Comparison of ENCODE assay signal across 8 mouse cellular contexts in the genomic region with DNA sequence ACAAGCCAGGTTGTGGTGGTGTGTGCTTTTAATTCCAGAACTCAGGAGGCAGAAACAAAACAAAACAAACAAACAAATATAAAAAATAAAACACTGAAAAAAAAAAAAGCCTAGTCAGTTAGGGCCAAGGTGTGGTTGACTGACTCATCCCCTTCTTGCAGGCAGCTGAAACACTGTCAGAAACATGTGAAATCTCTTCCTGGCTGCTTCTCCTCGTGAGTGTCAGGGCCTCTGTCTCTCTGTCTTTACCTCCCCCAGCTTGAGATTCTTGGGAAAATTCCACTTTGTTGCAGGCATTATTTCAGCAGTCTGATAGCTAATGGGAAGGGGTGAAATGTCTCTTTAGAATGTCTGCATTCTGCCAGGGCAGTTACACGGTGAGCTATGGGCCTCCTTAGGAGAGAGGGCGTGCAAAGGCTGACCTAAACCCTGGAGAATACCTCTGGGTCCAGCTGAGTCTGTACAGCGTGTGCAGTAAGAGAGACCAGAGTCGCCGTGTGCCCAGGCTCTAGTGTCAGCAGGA. TPM values are rescaled to one million over a fixed set of nuclear protein-coding genes. Genes with fewer than 3 reads are reported as not detected.
DNase-seq lines count a peak whose midpoint lies in the region; ATAC-seq and TF ChIP-seq lines count a peak whose summit lies in the region.

No protein-coding gene starts in this region.

- H3K9ac ChIP-seq in lung, embryonic 16.5 days (ENCODE audit: low read length), result peak overlapping the region; percentile 79
- H3K9ac ChIP-seq in hindbrain, embryonic 16.5 days (ENCODE audit: low read depth, low read length), result peak overlapping the region; percentile 70
- H3K9ac ChIP-seq in neural tube, embryonic 12.5 days, result peak overlapping the region; percentile 61

- H3K27ac ChIP-seq in lung, embryonic 16.5 days (ENCODE audit: low read length), result peak overlapping the region; percentile 94
- H3K27ac ChIP-seq in cortical plate, adult 2 months (ENCODE audit: insufficient read depth, low read length), result peak overlapping the region; percentile 69
- peak overlapping the region; percentile 90 for H3K27ac ChIP-seq in hindbrain, embryonic 16.5 days (ENCODE audit: low read depth, low read length)
- peak overlapping the region; percentile 88 for H3K27ac ChIP-seq in neural tube, embryonic 12.5 days

- peak overlapping the region; percentile 42 for H3K4me3 ChIP-seq in lung, embryonic 16.5 days (ENCODE audit: low read length)
- H3K4me3 ChIP-seq in cortical plate, adult 2 months (ENCODE audit: insufficient read depth, low read length), result peak overlapping the region; percentile 0; the same call in 1 of the 2 replicates
- H3K4me3 ChIP-seq in hindbrain, embryonic 16.5 days (ENCODE audit: low read length), result peak overlapping the region; percentile 35
- H3K4me3 ChIP-seq in neural tube, embryonic 12.5 days, result peak overlapping the region; percentile 19

- TF ChIP-seq CTCF in cortical plate, adult 2 months (IDR thresholded peaks at IDR 0.05; ENCODE audit: extremely low read depth, insufficient read depth, low read length), result no peak

- peak overlapping the region; percentile 57 for H3K4me2 ChIP-seq in lung, embryonic 16.5 days (ENCODE audit: low read depth, low read length)
- peak overlapping the region; percentile 74 for H3K4me2 ChIP-seq in hindbrain, embryonic 16.5 days (ENCODE audit: low read length)
- H3K4me2 ChIP-seq in neural tube, embryonic 12.5 days (replicated peaks), result peak overlapping the region; percentile 80

- no peaks in the 10 kb centered on the region for H3K9me3 ChIP-seq in lung, embryonic 16.5 days (ENCODE audit: control insufficient read depth, low read length)
- no peaks in the 10 kb centered on the region for H3K9me3 ChIP-seq in hindbrain, embryonic 16.5 days (ENCODE audit: control insufficient read depth, low read length)
- H3K9me3 ChIP-seq in neural tube, embryonic 12.5 days, result no peaks in the 10 kb centered on the region

- no peak for TF ChIP-seq POLR2A in cortical plate, adult 2 months (IDR thresholded peaks at IDR 0.05; ENCODE audit: extremely low read depth, insufficient read depth, low read length)

- no peaks in the 10 kb centered on the region for H3K27me3 ChIP-seq in lung, embryonic 16.5 days (ENCODE audit: control insufficient read depth, insufficient read depth, low read depth, low read length)
- no peaks in the 10 kb centered on the region for H3K27me3 ChIP-seq in hindbrain, embryonic 16.5 days (replicated peaks; ENCODE audit: control insufficient read depth, insufficient read depth, low read length)
- H3K27me3 ChIP-seq in neural tube, embryonic 12.5 days (replicated peaks), result no peaks in the 10 kb centered on the region

- no peak for DNase-seq in lung, postnatal 4 days
- no peak for DNase-seq in cerebellum, adult 8-10 months
- DNase-seq in adrenal gland, postnatal 14 days, result no peak
- no peak for DNase-seq in cerebellum, adult 11 months

- no peaks in the 10 kb centered on the region for H3K36me3 ChIP-seq in lung, embryonic 16.5 days (ENCODE audit: control insufficient read depth, insufficient read depth, low read length)
- H3K36me3 ChIP-seq in hindbrain, embryonic 16.5 days (ENCODE audit: control insufficient read depth, insufficient read depth, low read length), result peaks cover 8% of the 10 kb centered on the region; the same call in 1 of the 2 replicates
- H3K36me3 ChIP-seq in neural tube, embryonic 12.5 days, result peaks cover 11% of the 10 kb centered on the region

- 3% methylated on average over 6 of the region's 6 CpGs for WGBS in lung, embryonic 16.5 days
- 3% methylated on average over 6 of the region's 6 CpGs for WGBS in hindbrain, embryonic 16.5 days
- 4% methylated on average over 6 of the region's 6 CpGs for WGBS in neural tube, embryonic 12.5 days

- peaks cover 17% of the 10 kb centered on the region for H3K4me1 ChIP-seq in lung, embryonic 16.5 days (replicated peaks; ENCODE audit: control insufficient read depth, insufficient read depth, low read length)
- peaks cover 2% of the 10 kb centered on the region; the same call in 1 of the 2 replicates for H3K4me1 ChIP-seq in cortical plate, adult 2 months (ENCODE audit: control insufficient read depth, insufficient read depth, low read length)
- H3K4me1 ChIP-seq in hindbrain, embryonic 16.5 days (ENCODE audit: control insufficient read depth, insufficient read depth, low read depth, low read length), result peaks cover 26% of the 10 kb centered on the region
- H3K4me1 ChIP-seq in neural tube, embryonic 12.5 days, result peaks cover 26% of the 10 kb centered on the region

- peak; percentile 22; the same call in 1 of the 2 replicates for ATAC-seq in lung, embryonic 16.5 days (ENCODE audit: low read depth)
- 0 out of 2 replicates have a peak, but pooled peaks have one; percentile 16 for ATAC-seq in hindbrain, embryonic 16.5 days
- ATAC-seq in neural tube, embryonic 12.5 days (ENCODE audit: low FRiP score, low read depth), result peak; percentile 61

RNA-seq across cellular contexts. Expression of a gene that starts 2.8 kb away (rescaled TPM):
- 348 and 364 TPM in 2 replicates for polyA plus RNA-seq in lung, embryonic 16.5 days (2015; fragmentation: Nextera tagmentation; extraction: Ambion mirVana)
- 120 and 123 TPM in 2 replicates for polyA plus RNA-seq in cortical plate, adult 2 months (2012; rRNA removed)
- polyA plus RNA-seq in hindbrain, embryonic 16.5 days (2015; fragmentation: Nextera tagmentation; extraction: Ambion mirVana), result 203 and 237 TPM in 2 replicates
- 369 and 375 TPM in 2 replicates for polyA plus RNA-seq in neural tube, embryonic 12.5 days (2016; fragmentation: Nextera tagmentation; extraction: Ambion mirVana)
- total RNA-seq in adrenal gland, postnatal 14 days (2021), result 253 and 279 TPM in 2 replicates

RNA-seq across cellular contexts. Expression of a gene that starts 3.1 kb away (rescaled TPM):
- polyA plus RNA-seq in lung, embryonic 16.5 days (2015; fragmentation: Nextera tagmentation; extraction: Ambion mirVana), result 16.7 and 16.9 TPM in 2 replicates
- polyA plus RNA-seq in cortical plate, adult 2 months (2012; rRNA removed), result 16.4 and 17.3 TPM in 2 replicates
- 24.4 and 26.3 TPM in 2 replicates for polyA plus RNA-seq in hindbrain, embryonic 16.5 days (2015; fragmentation: Nextera tagmentation; extraction: Ambion mirVana)
- 20.6 and 21.2 TPM in 2 replicates for polyA plus RNA-seq in neural tube, embryonic 12.5 days (2016; fragmentation: Nextera tagmentation; extraction: Ambion mirVana)
- total RNA-seq in adrenal gland, postnatal 14 days (2021), result 20.1 and 29.6 TPM in 2 replicates

RNA-seq across cellular contexts. Expression of a gene that starts 25.1 kb away (rescaled TPM):
- 46.5 and 47.1 TPM in 2 replicates for polyA plus RNA-seq in lung, embryonic 16.5 days (2015; fragmentation: Nextera tagmentation; extraction: Ambion mirVana)
- polyA plus RNA-seq in cortical plate, adult 2 months (2012; rRNA removed), result 19.1 and 20.1 TPM in 2 replicates
- polyA plus RNA-seq in hindbrain, embryonic 16.5 days (2015; fragmentation: Nextera tagmentation; extraction: Ambion mirVana), result 36.2 and 41.4 TPM in 2 replicates
- polyA plus RNA-seq in neural tube, embryonic 12.5 days (2016; fragmentation: Nextera tagmentation; extraction: Ambion mirVana), result 41.6 and 42.9 TPM in 2 replicates
- 9.2 and 11.2 TPM in 2 replicates for total RNA-seq in adrenal gland, postnatal 14 days (2021)

RNA-seq across cellular contexts. Expression of a gene that starts 25.3 kb away (rescaled TPM):
- polyA plus RNA-seq in lung, embryonic 16.5 days (2015; fragmentation: Nextera tagmentation; extraction: Ambion mirVana), result 23.6 and 25.2 TPM in 2 replicates
- polyA plus RNA-seq in cortical plate, adult 2 months (2012; rRNA removed), result 15.1 and 15.5 TPM in 2 replicates
- 22.1 and 22.4 TPM in 2 replicates for polyA plus RNA-seq in hindbrain, embryonic 16.5 days (2015; fragmentation: Nextera tagmentation; extraction: Ambion mirVana)
- 16.2 and 16.6 TPM in 2 replicates for polyA plus RNA-seq in neural tube, embryonic 12.5 days (2016; fragmentation: Nextera tagmentation; extraction: Ambion mirVana)
- 19.0 and 21.2 TPM in 2 replicates for total RNA-seq in adrenal gland, postnatal 14 days (2021)

RNA-seq across cellular contexts. Expression of a gene that starts 31.7 kb away (rescaled TPM):
- 0.82 and 0.88 TPM in 2 replicates for polyA plus RNA-seq in lung, embryonic 16.5 days (2015; fragmentation: Nextera tagmentation; extraction: Ambion mirVana)
- polyA plus RNA-seq in cortical plate, adult 2 months (2012; rRNA removed), result 0.68 and 0.81 TPM in 2 replicates
- 1.2 and 1.5 TPM in 2 replicates for polyA plus RNA-seq in hindbrain, embryonic 16.5 days (2015; fragmentation: Nextera tagmentation; extraction: Ambion mirVana)
- polyA plus RNA-seq in neural tube, embryonic 12.5 days (2016; fragmentation: Nextera tagmentation; extraction: Ambion mirVana), result 0.33 and 0.87 TPM in 2 replicates
- total RNA-seq in adrenal gland, postnatal 14 days (2021), result 1.2 and 2.2 TPM in 2 replicates
